ENCODE assay signal across 11 mouse cellular contexts in genomic region chr1:193263955-193264598, GRCm38 (mm10). TPM values are rescaled to one million over a fixed set of nuclear protein-coding genes. Genes with fewer than 3 reads are reported as not detected.
DNase-seq lines count a peak whose midpoint lies in the region; ATAC-seq lines count a peak whose summit lies in the region.
"Had no signal": no experiment of that assay in that cellular context is flagged by ENCODE, and none has a peak within 500 bp of the region (broad histone marks: within the 10 kb centered on the region; RNA-seq: fewer than 3 reads in every experiment).

Hsd11b1 (minus strand) TSS chr1:193264075.

- 69% methylated on average over 5 of the region's 5 CpGs for WGBS in intestine, embryonic 15.5 days
- WGBS in kidney, embryonic 15.5 days = 78% methylated on average over 5 of the region's 5 CpGs

- H3K4me3 ChIP-seq in intestine, embryonic 15.5 days (replicated peaks) = no peak within 1 kb of the TSS
- H3K4me3 ChIP-seq in kidney, embryonic 15.5 days (replicated peaks) = no peak within 1 kb of the TSS
- H3K4me3 ChIP-seq: embryonic facial prominence, embryonic 15.5 days; midbrain, embryonic 12.5 days had no signal

- 0 out of 2 replicates have a peak, but pooled peaks cover 2% of the 10 kb centered on the region for H3K27me3 ChIP-seq in intestine, embryonic 15.5 days (replicated peaks)
- no peaks in the 10 kb centered on the region for H3K27me3 ChIP-seq in kidney, embryonic 15.5 days
- H3K27me3 ChIP-seq: embryonic facial prominence, embryonic 15.5 days; midbrain, embryonic 12.5 days had no signal

- no peak for DNase-seq in frontal cortex, adult 2 months (ENCODE audit: extremely low spot score in 1 of 2, low spot score in 1 of 2)
- no peak for DNase-seq in frontal cortex, postnatal 25 days (ENCODE audit: low spot score in 2 of 2)
- DNase-seq in urinary bladder, adult 2 months (ENCODE audit: low spot score) = no peak
- no peak for DNase-seq in urinary bladder, postnatal 25 days (ENCODE audit: low spot score)
- DNase-seq in lung, postnatal 14 days = peak; percentile 47
- no peak for DNase-seq in embryo, embryonic 10.5 days (ENCODE audit: low spot score)

- H3K9me3 ChIP-seq in intestine, embryonic 15.5 days = no peaks in the 10 kb centered on the region
- no peaks in the 10 kb centered on the region for H3K9me3 ChIP-seq in kidney, embryonic 15.5 days (replicated peaks)
- H3K9me3 ChIP-seq: embryonic facial prominence, embryonic 15.5 days; G1E; midbrain, embryonic 12.5 days had no signal

- no peak for ATAC-seq in intestine, embryonic 15.5 days
- no peak for ATAC-seq in kidney, embryonic 15.5 days (replicated peaks; ENCODE audit: low FRiP score)

- H3K27ac ChIP-seq in intestine, embryonic 15.5 days = no peak within 1 kb of the TSS
- no peak within 1 kb of the TSS for H3K27ac ChIP-seq in kidney, embryonic 15.5 days
- H3K27ac ChIP-seq: embryonic facial prominence, embryonic 15.5 days; midbrain, embryonic 12.5 days had no signal

- no peak within 1 kb of the TSS for H3K4me2 ChIP-seq in intestine, embryonic 15.5 days (replicated peaks)
- H3K4me2 ChIP-seq in kidney, embryonic 15.5 days = no peak within 1 kb of the TSS
- H3K4me2 ChIP-seq: embryonic facial prominence, embryonic 15.5 days; midbrain, embryonic 12.5 days had no signal

- no peaks in the 10 kb centered on the region for H3K4me1 ChIP-seq in intestine, embryonic 15.5 days (replicated peaks)
- H3K4me1 ChIP-seq in kidney, embryonic 15.5 days = 0 out of 2 replicates have a peak, but pooled peaks cover 10% of the 10 kb centered on the region
- H3K4me1 ChIP-seq: midbrain, embryonic 12.5 days had no signal

- H3K9ac ChIP-seq in intestine, embryonic 15.5 days = no peak within 1 kb of the TSS
- no peak within 1 kb of the TSS for H3K9ac ChIP-seq in kidney, embryonic 15.5 days
- H3K9ac ChIP-seq: embryonic facial prominence, embryonic 15.5 days; midbrain, embryonic 12.5 days had no signal

- no peaks in the 10 kb centered on the region for H3K36me3 ChIP-seq in intestine, embryonic 15.5 days
- no peaks in the 10 kb centered on the region for H3K36me3 ChIP-seq in kidney, embryonic 15.5 days
- H3K36me3 ChIP-seq: embryonic facial prominence, embryonic 15.5 days; G1E; midbrain, embryonic 12.5 days had no signal

RNA-seq across cellular contexts. Expression of gene Hsd11b1, which starts in this region (rescaled TPM):
- polyA plus RNA-seq in frontal cortex, adult 2 months (2012; rRNA removed) = 18.0 and 21.0 TPM in 2 replicates
- 68.7 and 71.3 TPM in 2 replicates for polyA plus RNA-seq in urinary bladder, adult 2 months (2012; rRNA removed)
- 1.3 and 1.4 TPM in 2 replicates for polyA plus RNA-seq in intestine, embryonic 15.5 days (2015; fragmentation: Nextera tagmentation; extraction: Ambion mirVana)
- 1.5 TPM in 2 replicates for polyA plus RNA-seq in kidney, embryonic 15.5 days (2015; fragmentation: Nextera tagmentation; extraction: Ambion mirVana)
- polyA plus RNA-seq: G1E; midbrain, embryonic 12.5 days had no signal
